Mouse (Mus musculus): ENCODE data around the gene Iqsec3. TPM values are rescaled to one million over a fixed set of nuclear protein-coding genes. Genes with fewer than 3 reads are reported as not detected.

The Iqsec3 gene
- polyA plus RNA-seq (2017; shearing (Covaris generic)), result not detected

DNA sequence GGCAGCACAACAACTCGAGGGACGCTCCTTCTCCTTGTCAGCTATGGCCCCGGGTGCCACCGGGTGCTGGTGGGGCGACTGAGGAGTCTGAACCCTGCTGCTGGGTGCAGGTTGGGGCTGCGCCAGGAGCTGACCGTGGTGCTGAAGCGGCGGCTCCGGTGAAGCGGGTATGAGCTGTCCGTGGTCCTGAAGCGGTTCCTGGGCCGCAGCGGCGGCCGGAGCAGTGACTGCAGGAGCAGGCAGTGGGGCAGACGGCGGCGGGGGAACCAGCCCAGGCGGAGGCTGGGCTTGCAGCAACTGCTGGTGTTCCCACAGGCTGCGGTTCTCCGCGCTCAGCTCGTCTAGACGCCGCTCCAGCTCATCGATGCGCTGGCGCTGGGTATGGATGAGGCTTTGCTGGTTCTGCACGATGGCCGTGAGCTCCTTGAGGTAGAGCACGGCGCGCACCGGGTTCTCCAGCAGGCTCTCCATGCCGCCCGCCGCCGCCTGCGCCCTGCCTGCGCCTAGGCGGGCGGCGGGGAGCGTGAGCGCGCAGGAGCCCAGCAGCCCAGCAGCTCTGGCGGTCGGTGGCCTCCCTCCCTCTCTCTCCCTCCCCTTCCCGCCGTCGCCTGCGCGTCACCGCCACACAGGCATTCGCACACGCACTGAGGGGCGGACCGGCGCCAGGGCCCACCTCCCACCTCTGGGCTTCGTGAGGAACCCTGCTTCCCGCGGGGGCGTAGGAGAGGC is at the start of gene Iqsec3:
Iqsec3 (minus strand) TSS at position 586 of the 729 bp plus-strand sequence.

GRCm38 (mm10) chr6:121343026-121343770 is 130.3 kb downstream of the Iqsec3 start, which contains the start of gene Slc6a12:
Gene Slc6a12, plus strand, starts transcription at chr6:121343076.

Other genes starting within 250 kb of the Iqsec3 start
- 85.5 TPM for gene Usp18, start 227.8 kb downstream of the Iqsec3 start, polyA plus RNA-seq (2017; shearing (Covaris generic))
- gene Slc6a13, start 173.5 kb downstream of the Iqsec3 start, polyA plus RNA-seq (2017; shearing (Covaris generic)), result 0.17 TPM
- not detected for gene Slc6a12, start 130.6 kb downstream of the Iqsec3 start, polyA plus RNA-seq (2017; shearing (Covaris generic))
- not detected for gene A2m, start 161.7 kb upstream of the Iqsec3 start, polyA plus RNA-seq (2017; shearing (Covaris generic))

All from inflammation-experienced regulatory T-cells, adult 16 weeks (primary cell).